Mouse (Mus musculus): ENCODE results near the gene Xylt1. TPM values are rescaled to one million over a fixed set of nuclear protein-coding genes. Genes with fewer than 3 reads are reported as not detected.
A peak's percentile ranks its signal among the peaks of the same experiment; 100 is the strongest.

The Xylt1 gene
- total RNA-seq, 2 experiments from 2014 or later: 6.9 to 8.6 TPM

GRCm38 (mm10) chr7:117616277-117616676 lies 235.5 kb downstream of the Xylt1 start:
- no peak for DNase-seq

- no peak for DNase-seq
Observed at GRCm38 (mm10) chr7:117618715-117619150, 238.0 kb downstream of the Xylt1 start.

- DNase-seq: no peak
Observed at GRCm38 (mm10) chr7:117621566-117621965, 240.8 kb downstream of the Xylt1 start.

GRCm38 (mm10) chr7:117622769-117623168 lies 242.0 kb downstream of the Xylt1 start:
- peak; percentile 57 for DNase-seq

- DNase-seq: no peak
Observed at GRCm38 (mm10) chr7:117628791-117629190, 248.0 kb downstream of the Xylt1 start.

GRCm38 (mm10) chr7:117630657-117631056 lies 249.9 kb downstream of the Xylt1 start:
- DNase-seq: no peak

- no peak for DNase-seq
Observed at GRCm38 (mm10) chr7:117635584-117635983, 254.8 kb downstream of the Xylt1 start.

GRCm38 (mm10) chr7:117636713-117637112 lies 255.9 kb downstream of the Xylt1 start:
- DNase-seq: no peak

- no peak for DNase-seq
Observed at GRCm38 (mm10) chr7:117637997-117638396, 257.2 kb downstream of the Xylt1 start.

GRCm38 (mm10) chr7:117652637-117653036 lies 271.9 kb downstream of the Xylt1 start:
- DNase-seq: no peak

GRCm38 (mm10) chr7:117655732-117656131 lies 275.0 kb downstream of the Xylt1 start:
- DNase-seq: no peak

GRCm38 (mm10) chr7:117658180-117658579 lies 277.4 kb downstream of the Xylt1 start:
- no peak for DNase-seq

GRCm38 (mm10) chr7:117658739-117659138 lies 278.0 kb downstream of the Xylt1 start:
- DNase-seq: no peak

- no peak for DNase-seq
Observed at GRCm38 (mm10) chr7:117667286-117667685, 286.5 kb downstream of the Xylt1 start.

- no peak for DNase-seq
Observed at GRCm38 (mm10) chr7:117668226-117668625, 287.4 kb downstream of the Xylt1 start.

- DNase-seq: no peak
Observed at GRCm38 (mm10) chr7:117672121-117672591, 291.4 kb downstream of the Xylt1 start.

GRCm38 (mm10) chr7:117686120-117686996 lies 305.6 kb downstream of the Xylt1 start:
- no peak for DNase-seq

GRCm38 (mm10) chr7:117686997-117687302 lies 306.2 kb downstream of the Xylt1 start:
- no peak for DNase-seq

GRCm38 (mm10) chr7:117695612-117696011 lies 314.8 kb downstream of the Xylt1 start:
- peak; percentile 7 for DNase-seq

- DNase-seq: no peak
Observed at GRCm38 (mm10) chr7:117697681-117698080, 316.9 kb downstream of the Xylt1 start.

GRCm38 (mm10) chr7:117698551-117699114 lies 317.9 kb downstream of the Xylt1 start:
- DNase-seq: no peak

GRCm38 (mm10) chr7:117699343-117699985 lies 318.7 kb downstream of the Xylt1 start:
- DNase-seq: no peak

- no peak for DNase-seq
Observed at GRCm38 (mm10) chr7:117700066-117700465, 319.3 kb downstream of the Xylt1 start.
